Mouse (Mus musculus) hindbrain, embryonic 15.5 days (tissue): ENCODE measurements around the gene Ovol2. TPM values are rescaled to one million over a fixed set of nuclear protein-coding genes. Genes with fewer than 3 reads are reported as not detected.

Experiments used
- ATAC-seq: fragments of 200-750 bp; cut with Nextera tagmentation; 2 replicates; pipeline ENCODE4 v1.8.0; 2017; ENCODE audit warnings: low read depth, moderate number of reproducible peaks, moderate TSS enrichment; ENCODE audit not compliant: low FRiP score
- H3K27ac ChIP-seq: fragments of 300-500 bp; sonication (generic); replicated peaks from 2 replicates; pipeline ENCODE4 v1.5.1; 2015; ENCODE audit warnings: mild to moderate bottlenecking, inconsistent platforms
- H3K27me3 ChIP-seq: fragments of 300-500 bp; sonication (generic); 2 replicates; pipeline ENCODE4 v1.6.1; 2015; ENCODE audit warnings: control low read depth, inconsistent platforms
- H3K36me3 ChIP-seq: fragments of 300-500 bp; sonication (generic); 2 replicates; pipeline ENCODE4 v1.6.1; 2015; ENCODE audit warnings: control low read depth, inconsistent platforms
- H3K4me1 ChIP-seq: fragments of 300-500 bp; sonication (generic); replicated peaks from 2 replicates; pipeline ENCODE4 v1.6.1; 2015; ENCODE audit warnings: control low read depth, inconsistent platforms
- H3K4me2 ChIP-seq: fragments of 300-500 bp; sonication (generic); 2 replicates; pipeline ENCODE4 v1.6.1; 2015; ENCODE audit warnings: moderate library complexity, mild to moderate bottlenecking, inconsistent platforms
- H3K4me3 ChIP-seq: fragments of 300-500 bp; sonication (generic); 2 replicates; pipeline ENCODE4 v1.5.1; 2015; ENCODE audit warnings: mild to moderate bottlenecking, inconsistent platforms
- H3K9ac ChIP-seq: fragments of 300-500 bp; sonication (generic); 2 replicates; pipeline ENCODE4 v1.6.1; 2015; ENCODE audit warnings: inconsistent platforms
- H3K9me3 ChIP-seq: fragments of 300-500 bp; sonication (generic); 2 replicates; pipeline ENCODE4 v1.6.1; 2016; ENCODE audit warnings: control low read depth, inconsistent platforms
- WGBS: fragments of 180-500 bp; shearing (Covaris S2); methylation state at CpG from one replicate; pipeline ENCODE4 v1.1.7; 2015; 5-methylcytosine and 5-hydroxymethylcytosine counted together
- polyA plus RNA-seq: library from polyadenylated mRNA; unstranded; fragments of >200 nt; fragmentation: Nextera tagmentation; extraction: Ambion mirVana; gene quantifications from 2 replicates; pipeline ENCODE4 v1.2.1, GENCODE M21; 2015

The Ovol2 gene
- polyA plus RNA-seq, 1 experiment from 2014 or later, result not detected

DNA sequence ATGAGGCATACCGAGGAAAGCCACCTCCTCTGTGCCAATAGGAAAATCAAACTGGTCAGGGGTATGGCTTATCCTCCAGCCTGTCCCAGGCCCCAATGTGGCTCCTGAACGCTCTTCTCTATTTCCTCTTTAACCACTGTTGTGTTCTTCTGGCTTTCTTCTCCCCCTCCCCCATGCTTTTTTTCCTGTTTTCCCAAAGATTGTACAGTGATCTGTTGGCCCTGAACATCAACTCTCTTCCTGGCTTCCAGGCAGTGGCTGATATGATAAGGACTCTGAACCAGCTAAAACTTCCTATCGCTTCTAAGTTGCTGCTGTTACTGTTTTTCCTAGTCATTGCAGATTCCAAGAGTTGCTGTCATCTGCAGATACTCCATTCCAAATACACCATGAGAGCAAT is 55.1 kb downstream of the Ovol2 start:
- no peak for ATAC-seq

GRCm38 (mm10) chr2:144274741-144275140 is 57.2 kb downstream of the Ovol2 start:
- no peak overlapping the region for H3K4me3 ChIP-seq
- no peak overlapping the region for H3K9ac ChIP-seq
- WGBS, result 77% methylated on average over 8 of the region's 8 CpGs

More for the DNA sequence above, 55.1 kb downstream of the Ovol2 start:
- no peak overlapping the region for H3K4me2 ChIP-seq
- H3K27me3 ChIP-seq, result no peaks in the 10 kb centered on the region
- 0 out of 2 replicates have a peak, but pooled peaks cover 5% of the 10 kb centered on the region for H3K36me3 ChIP-seq
- H3K9me3 ChIP-seq, result no peaks in the 10 kb centered on the region
- no peak overlapping the region for H3K9ac ChIP-seq
- no peaks in the 10 kb centered on the region for H3K4me1 ChIP-seq
- no peak overlapping the region for H3K4me3 ChIP-seq
- 91% methylated on average over 3 of the region's 3 CpGs for WGBS
- H3K27ac ChIP-seq, result no peak overlapping the region

GRCm38 (mm10) chr2:144272088-144272487 is 59.9 kb downstream of the Ovol2 start:
- 0 out of 2 replicates have a peak, but pooled peaks cover 2% of the 10 kb centered on the region for H3K36me3 ChIP-seq
- ATAC-seq, result no peak
- H3K9me3 ChIP-seq, result no peaks in the 10 kb centered on the region
- WGBS, result 91% methylated on average over 12 of the region's 12 CpGs
- peaks cover 25% of the 10 kb centered on the region for H3K4me1 ChIP-seq
- no peak overlapping the region for H3K4me3 ChIP-seq
- no peak overlapping the region for H3K9ac ChIP-seq
- no peak overlapping the region for H3K4me2 ChIP-seq
- no peaks in the 10 kb centered on the region for H3K27me3 ChIP-seq
- no peak overlapping the region for H3K27ac ChIP-seq

More at GRCm38 (mm10) chr2:144274741-144275140, 57.2 kb downstream of the Ovol2 start:
- no peak overlapping the region for H3K4me2 ChIP-seq
- no peaks in the 10 kb centered on the region for H3K9me3 ChIP-seq
- H3K36me3 ChIP-seq, result 0 out of 2 replicates have a peak, but pooled peaks cover 5% of the 10 kb centered on the region
- ATAC-seq, result no peak
- H3K4me1 ChIP-seq, result no peaks in the 10 kb centered on the region
- no peaks in the 10 kb centered on the region for H3K27me3 ChIP-seq
- no peak overlapping the region for H3K27ac ChIP-seq

GRCm38 (mm10) chr2:144270507-144271420 is 61.2 kb downstream of the Ovol2 start, which contains the start of the genes Mgme1 and Snx5:
Mgme1 (plus strand) TSS chr2:144270663.
Snx5 (minus strand) TSS chr2:144270906.
- peak; percentile 99 for ATAC-seq
- peak within 1 kb of the TSS; percentile 79 for H3K9ac ChIP-seq
- H3K9me3 ChIP-seq, result no peaks in the 10 kb centered on the region
- H3K4me2 ChIP-seq, result peak within 1 kb of the TSS; percentile 83
- H3K4me3 ChIP-seq, result peak within 1 kb of the TSS; percentile 77
- H3K27ac ChIP-seq, result peak within 1 kb of the TSS; percentile 92
- H3K36me3 ChIP-seq, result no peaks in the 10 kb centered on the region
- WGBS, result under 1% methylated on average over 92 of the region's 93 CpGs
- no peaks in the 10 kb centered on the region for H3K27me3 ChIP-seq
- peaks cover 32% of the 10 kb centered on the region for H3K4me1 ChIP-seq

DNA sequence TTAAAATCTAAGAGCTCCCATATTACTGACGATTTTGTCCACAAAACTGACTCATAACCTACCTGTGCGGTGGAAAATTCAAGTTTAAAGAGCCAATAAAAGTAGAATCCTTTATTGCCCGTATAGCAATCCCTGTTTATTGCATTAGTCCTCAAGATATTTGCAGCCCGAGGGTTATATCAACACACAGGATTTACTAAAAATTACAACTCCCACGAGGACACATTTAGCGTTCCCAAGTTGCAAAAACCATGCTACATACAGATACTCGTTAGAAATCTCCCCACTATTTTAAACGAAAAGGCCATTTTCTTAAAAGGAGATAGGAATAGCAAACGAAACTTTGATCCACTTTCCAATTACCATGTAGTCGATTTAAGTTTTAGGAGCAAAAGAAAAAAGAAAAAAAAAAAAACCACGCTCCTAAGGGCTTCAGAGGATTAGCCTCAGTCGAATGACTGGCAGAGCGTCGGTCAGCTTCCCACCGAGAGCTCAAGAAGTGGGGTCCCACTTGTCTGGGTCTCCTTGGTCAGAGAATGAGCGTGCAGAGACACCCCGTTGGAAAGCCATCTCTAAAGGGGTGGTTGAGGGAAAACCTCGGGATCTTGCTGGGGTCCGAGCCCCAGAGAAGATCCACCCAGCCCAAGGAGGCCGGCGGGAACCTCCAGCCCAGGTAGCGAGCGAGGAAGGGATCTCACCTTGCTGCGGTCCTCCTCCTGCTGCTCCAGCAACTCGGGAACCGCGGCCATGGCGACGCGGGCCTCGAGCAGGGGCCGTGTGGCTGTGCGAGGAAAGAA is 62.1 kb downstream of the Ovol2 start:
- WGBS, result under 1% methylated on average over 29 of the region's 33 CpGs
- no peaks in the 10 kb centered on the region for H3K9me3 ChIP-seq
- ATAC-seq, result no peak
- peak overlapping the region; percentile 83 for H3K4me2 ChIP-seq
- H3K27ac ChIP-seq, result peak overlapping the region; percentile 92
- no peaks in the 10 kb centered on the region for H3K27me3 ChIP-seq
- peak overlapping the region; percentile 77 for H3K4me3 ChIP-seq
- H3K4me1 ChIP-seq, result peaks cover 32% of the 10 kb centered on the region
- H3K9ac ChIP-seq, result peak overlapping the region; percentile 79
- no peaks in the 10 kb centered on the region for H3K36me3 ChIP-seq

GRCm38 (mm10) chr2:144269306-144269650 is 62.7 kb downstream of the Ovol2 start:
- WGBS, result under 1% methylated on average over 11 of the region's 11 CpGs
- Histone ChIP-seq H3K27me3 (no peaks in the 10 kb centered on the region), H3K4me1 (peaks cover 32% of the 10 kb centered on the region), H3K27ac (no peak overlapping the region), H3K9me3 (no peaks in the 10 kb centered on the region), H3K36me3 (no peaks in the 10 kb centered on the region), H3K9ac (peak overlapping the region; percentile 79), H3K4me3 (peak overlapping the region; percentile 77), H3K4me2 (peak overlapping the region; percentile 83)
- no peak for ATAC-seq

DNA sequence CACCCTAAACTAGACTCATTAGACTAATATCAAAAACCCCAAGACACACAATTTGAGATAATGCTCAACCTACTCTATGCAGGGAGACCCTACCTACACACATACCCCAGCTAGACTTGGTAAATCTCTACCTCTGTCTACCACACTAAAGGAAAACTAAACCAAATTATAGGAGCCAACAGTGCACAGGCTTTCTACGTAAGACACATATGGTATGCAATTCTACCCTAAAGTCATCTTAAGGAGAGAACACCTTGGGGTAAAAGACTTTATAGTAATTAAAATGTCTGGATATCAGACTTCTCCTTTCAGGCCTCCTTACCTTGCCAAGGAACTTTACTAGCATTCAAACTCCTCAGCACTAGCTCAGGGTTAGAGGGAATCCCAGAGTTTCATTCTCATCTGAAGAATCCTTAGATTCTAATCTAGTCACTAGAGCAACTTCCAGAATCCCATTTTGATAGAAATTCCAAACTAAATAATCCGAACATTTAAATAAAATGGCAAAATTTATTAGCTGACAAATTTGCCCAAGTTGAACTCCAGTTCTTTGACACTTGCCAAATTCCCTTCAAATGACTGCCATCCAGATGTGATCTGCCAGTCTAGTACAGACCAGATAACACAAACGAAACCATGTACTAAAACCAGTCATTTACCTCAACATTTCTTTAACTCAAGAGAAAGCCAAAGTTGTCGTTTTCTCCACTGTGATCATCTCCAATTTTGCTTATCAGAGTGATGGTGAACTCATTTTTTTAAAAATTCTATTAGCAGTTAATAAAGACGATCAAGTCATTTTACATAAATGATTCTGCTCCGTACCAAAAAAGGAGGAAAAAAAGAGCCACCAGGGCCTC is 63.3 kb downstream of the Ovol2 start:
- ATAC-seq, result no peak
- peak overlapping the region; percentile 83 for H3K4me2 ChIP-seq
- no peaks in the 10 kb centered on the region for H3K9me3 ChIP-seq
- 11% methylated on average over 6 of the region's 6 CpGs for WGBS
- H3K27me3 ChIP-seq, result no peaks in the 10 kb centered on the region
- H3K4me3 ChIP-seq, result peak overlapping the region; percentile 77
- peak overlapping the region; percentile 79 for H3K9ac ChIP-seq
- H3K4me1 ChIP-seq, result peaks cover 32% of the 10 kb centered on the region
- H3K36me3 ChIP-seq, result no peaks in the 10 kb centered on the region
- no peak overlapping the region for H3K27ac ChIP-seq

GRCm38 (mm10) chr2:144267731-144268015 is 64.3 kb downstream of the Ovol2 start:
- no peaks in the 10 kb centered on the region for H3K27me3 ChIP-seq
- no peaks in the 10 kb centered on the region for H3K36me3 ChIP-seq
- WGBS, result 32% methylated on average over 1 of the region's 1 CpGs
- H3K4me2 ChIP-seq, result peak overlapping the region; percentile 83
- H3K9ac ChIP-seq, result no peak overlapping the region
- H3K4me3 ChIP-seq, result no peak overlapping the region
- no peak overlapping the region for H3K27ac ChIP-seq
- no peak for ATAC-seq
- H3K4me1 ChIP-seq, result peaks cover 32% of the 10 kb centered on the region
- no peaks in the 10 kb centered on the region for H3K9me3 ChIP-seq

- no peaks in the 10 kb centered on the region for H3K36me3 ChIP-seq
- H3K9me3 ChIP-seq, result no peaks in the 10 kb centered on the region
- H3K9ac ChIP-seq, result no peak overlapping the region
- H3K27ac ChIP-seq, result no peak overlapping the region
- 54% methylated on average over 5 of the region's 5 CpGs for WGBS
- peaks cover 32% of the 10 kb centered on the region for H3K4me1 ChIP-seq
- ATAC-seq, result no peak
- no peak overlapping the region for H3K4me3 ChIP-seq
- no peak overlapping the region; the same call in 1 of the 2 replicates for H3K4me2 ChIP-seq
- no peaks in the 10 kb centered on the region for H3K27me3 ChIP-seq
These were observed 64.8 kb downstream of the Ovol2 start for GRCm38 (mm10) chr2:144267004-144267730.

DNA sequence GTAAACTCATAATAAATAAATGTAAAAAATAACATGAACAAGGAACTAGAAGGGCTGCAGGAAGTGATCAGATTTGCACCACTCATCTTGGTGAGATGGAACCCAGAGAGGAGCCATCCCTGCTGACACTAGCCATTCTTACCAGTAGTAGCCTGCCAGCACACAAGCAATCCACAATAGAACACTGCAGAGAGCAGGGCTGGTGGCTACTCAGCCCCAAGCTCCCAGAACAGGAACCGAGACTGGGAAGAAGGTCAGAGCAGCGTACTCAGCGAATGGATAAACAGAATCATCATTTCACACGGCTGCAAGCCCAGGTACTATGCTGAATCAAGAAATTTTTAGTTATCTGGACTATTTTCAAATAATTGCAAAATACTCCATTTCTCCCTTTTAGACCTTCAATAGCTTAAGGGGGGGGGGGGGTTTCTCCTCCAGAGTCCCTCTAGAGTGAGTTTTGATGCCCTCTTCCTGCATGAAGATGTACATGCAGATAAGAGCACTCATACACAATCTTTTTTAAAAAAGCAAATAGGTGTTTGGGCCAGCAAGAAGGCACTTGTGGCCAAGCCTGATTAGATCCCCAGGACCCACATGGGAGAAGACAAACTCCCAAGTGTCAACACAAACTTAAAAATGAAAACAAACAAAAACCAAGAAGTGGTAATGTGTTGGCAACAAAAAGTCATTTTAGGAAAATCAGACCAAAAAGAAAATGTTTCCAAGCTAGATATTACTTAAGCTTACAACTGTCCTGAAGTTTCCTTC is 65.8 kb downstream of the Ovol2 start:
- H3K9ac ChIP-seq, result no peak overlapping the region
- H3K4me2 ChIP-seq, result no peak overlapping the region
- WGBS, result 48% methylated on average over 4 of the region's 4 CpGs
- H3K4me3 ChIP-seq, result no peak overlapping the region
- no peaks in the 10 kb centered on the region for H3K27me3 ChIP-seq
- peaks cover 34% of the 10 kb centered on the region for H3K4me1 ChIP-seq
- H3K9me3 ChIP-seq, result no peaks in the 10 kb centered on the region
- no peaks in the 10 kb centered on the region for H3K36me3 ChIP-seq
- no peak for ATAC-seq
- H3K27ac ChIP-seq, result no peak overlapping the region
